In genomic region chr11:62825222-62826105, GRCm38 (mm10) we compare ENCODE assay signal across 16 mouse cellular contexts. TPM values are rescaled to one million over a fixed set of nuclear protein-coding genes. Genes with fewer than 3 reads are reported as not detected.
DNase-seq lines count a peak whose midpoint lies in the region; ATAC-seq and TF ChIP-seq lines count a peak whose summit lies in the region.
"Had no signal": no experiment of that assay in that cellular context is flagged by ENCODE, and none has a peak within 500 bp of the region (broad histone marks: within the 10 kb centered on the region; RNA-seq: fewer than 3 reads in every experiment).

No protein-coding gene starts in this region.

- TF ChIP-seq CTCF in stomach, postnatal 0 days (IDR thresholded peaks at IDR 0.05; ENCODE audit: low read depth), result no peak

- no peak overlapping the region for H3K9ac ChIP-seq in limb, embryonic 15.5 days
- H3K9ac ChIP-seq in stomach, postnatal 0 days (ENCODE audit: low read length), result no peak overlapping the region
- no peak overlapping the region for H3K9ac ChIP-seq in midbrain, embryonic 11.5 days (ENCODE audit: low read length)
- H3K9ac ChIP-seq: forebrain, postnatal 0 days; heart, embryonic 12.5 days; limb, embryonic 12.5 days; midbrain, embryonic 13.5 days had no signal

- no peaks in the 10 kb centered on the region for H3K9me3 ChIP-seq in limb, embryonic 15.5 days
- no peaks in the 10 kb centered on the region for H3K9me3 ChIP-seq in stomach, postnatal 0 days (ENCODE audit: control insufficient read depth, low read length)
- no peaks in the 10 kb centered on the region for H3K9me3 ChIP-seq in midbrain, embryonic 11.5 days (ENCODE audit: control insufficient read depth, low read length)
- no peaks in the 10 kb centered on the region for H3K9me3 ChIP-seq in hindbrain, embryonic 10.5 days
- H3K9me3 ChIP-seq: heart, embryonic 12.5 days; limb, embryonic 12.5 days; midbrain, embryonic 13.5 days had no signal

- no peak overlapping the region for H3K4me2 ChIP-seq in limb, embryonic 15.5 days
- H3K4me2 ChIP-seq in stomach, postnatal 0 days (replicated peaks; ENCODE audit: low read depth), result peak overlapping the region; percentile 27
- no peak overlapping the region for H3K4me2 ChIP-seq in midbrain, embryonic 11.5 days
- H3K4me2 ChIP-seq: heart, embryonic 12.5 days; limb, embryonic 12.5 days; midbrain, embryonic 13.5 days had no signal

- peaks cover 4% of the 10 kb centered on the region; the same call in 1 of the 2 replicates for H3K36me3 ChIP-seq in limb, embryonic 15.5 days
- 0 out of 2 replicates have a peak, but pooled peaks cover 2% of the 10 kb centered on the region for H3K36me3 ChIP-seq in stomach, postnatal 0 days (ENCODE audit: control insufficient read depth, insufficient read depth, low read length)
- no peaks in the 10 kb centered on the region for H3K36me3 ChIP-seq in midbrain, embryonic 11.5 days (ENCODE audit: control insufficient read depth, insufficient read depth, low read length)
- H3K36me3 ChIP-seq in hindbrain, embryonic 10.5 days, result no peaks in the 10 kb centered on the region
- H3K36me3 ChIP-seq: heart, embryonic 12.5 days; limb, embryonic 12.5 days; midbrain, embryonic 13.5 days had no signal

- no peak overlapping the region for H3K4me3 ChIP-seq in limb, embryonic 15.5 days
- H3K4me3 ChIP-seq in stomach, postnatal 0 days (ENCODE audit: low read depth, low read length), result no peak overlapping the region
- H3K4me3 ChIP-seq in midbrain, embryonic 11.5 days (ENCODE audit: low read depth, low read length), result no peak overlapping the region
- no peak overlapping the region for H3K4me3 ChIP-seq in hindbrain, embryonic 10.5 days
- H3K4me3 ChIP-seq: heart, embryonic 12.5 days; limb, embryonic 12.5 days; midbrain, embryonic 13.5 days had no signal

- 72% methylated on average over 9 of the region's 9 CpGs for WGBS in limb, embryonic 15.5 days
- 51% methylated on average over 9 of the region's 9 CpGs for whole genome bisulfite sequencing in stomach, postnatal 0 days
- 84% methylated on average over 9 of the region's 9 CpGs for WGBS in midbrain, embryonic 11.5 days
- WGBS in hindbrain, embryonic 10.5 days, result 83% methylated on average over 9 of the region's 9 CpGs

- H3K4me1 ChIP-seq in limb, embryonic 15.5 days, result peaks cover 40% of the 10 kb centered on the region
- peaks cover 9% of the 10 kb centered on the region for H3K4me1 ChIP-seq in stomach, postnatal 0 days (replicated peaks; ENCODE audit: control insufficient read depth, insufficient read depth)
- 0 out of 2 replicates have a peak, but pooled peaks cover 4% of the 10 kb centered on the region for H3K4me1 ChIP-seq in midbrain, embryonic 11.5 days (ENCODE audit: control insufficient read depth, insufficient read depth, low read length)
- H3K4me1 ChIP-seq in hindbrain, embryonic 10.5 days (replicated peaks), result peaks cover 12% of the 10 kb centered on the region

- DNase-seq in kidney, adult 18-20 months, result peak; percentile 17
- no peak for DNase-seq in kidney, postnatal 10 days
- DNase-seq in urinary bladder, adult 18-20 months (ENCODE audit: low spot score in 2 of 2), result peak; percentile 45 to 63
- no peak for DNase-seq in urinary bladder, adult 2 months (ENCODE audit: low spot score)
- peak; percentile 62 for DNase-seq in stomach, postnatal 0 days (ENCODE audit: low spot score)
- no peak for DNase-seq in midbrain, embryonic 11.5 days (ENCODE audit: low spot score, missing footprints)
- no peak for DNase-seq in hindbrain, embryonic 10.5 days (ENCODE audit: low spot score)
- DNase-seq: cerebellum, adult 11-12 months; forebrain, postnatal 0 days; gastrocnemius, postnatal 14 days; layer of hippocampus, postnatal 36 days had no signal

- 0 out of 2 replicates have a peak, but pooled peaks have one; percentile 17 for ATAC-seq in limb, embryonic 15.5 days (ENCODE audit: insufficient number of reproducible peaks, low FRiP score, low TSS enrichment, low read depth)
- peak; percentile 79 for ATAC-seq in stomach, postnatal 0 days (ENCODE audit: low FRiP score, low TSS enrichment)
- no peak for ATAC-seq in midbrain, embryonic 11.5 days (ENCODE audit: low FRiP score)
- ATAC-seq: forebrain, postnatal 0 days; intestine, embryonic 16.5 days; midbrain, embryonic 13.5 days had no signal

- peak overlapping the region; percentile 47 for H3K27ac ChIP-seq in limb, embryonic 15.5 days
- H3K27ac ChIP-seq in stomach, postnatal 0 days (replicated peaks), result peak overlapping the region; percentile 90
- H3K27ac ChIP-seq in midbrain, embryonic 11.5 days (ENCODE audit: low read depth, low read length), result no peak overlapping the region
- no peak overlapping the region for H3K27ac ChIP-seq in hindbrain, embryonic 10.5 days
- H3K27ac ChIP-seq: limb, embryonic 12.5 days; midbrain, embryonic 13.5 days had no signal

- TF ChIP-seq EP300 in stomach, postnatal 0 days (optimal IDR thresholded peaks at IDR 0.05), result peak; percentile 76

- H3K27me3 ChIP-seq in limb, embryonic 15.5 days, result no peaks in the 10 kb centered on the region
- no peaks in the 10 kb centered on the region for H3K27me3 ChIP-seq in stomach, postnatal 0 days (ENCODE audit: control insufficient read depth, insufficient read depth, low read length)
- H3K27me3 ChIP-seq in midbrain, embryonic 11.5 days (ENCODE audit: control insufficient read depth, insufficient read depth, low read length), result no peaks in the 10 kb centered on the region
- H3K27me3 ChIP-seq in hindbrain, embryonic 10.5 days (ENCODE audit: insufficient read depth, poor library complexity, severe bottlenecking), result 0 out of 2 replicates have a peak, but pooled peaks cover 4% of the 10 kb centered on the region
- H3K27me3 ChIP-seq: heart, embryonic 12.5 days; midbrain, embryonic 13.5 days had no signal

RNA-seq across cellular contexts. Expression of gene Trim16, which starts 5.4 kb away (rescaled TPM):
- polyA plus RNA-seq in urinary bladder, adult 2 months (2012; rRNA removed), result 23.3 and 33.0 TPM in 2 replicates
- polyA plus RNA-seq in limb, embryonic 15.5 days (2015; fragmentation: Nextera tagmentation; extraction: Ambion mirVana), result 24.6 and 26.1 TPM in 2 replicates
- polyA plus RNA-seq in stomach, postnatal 0 days (2015; fragmentation: Nextera tagmentation; extraction: Ambion mirVana), result 23.4 and 25.0 TPM in 2 replicates
- 3.9 and 4.4 TPM in 2 replicates for polyA plus RNA-seq in midbrain, embryonic 11.5 days (2014; fragmentation: Nextera tagmentation; extraction: Ambion mirVana)
- 4.4 and 6.1 TPM in 2 replicates for polyA plus RNA-seq in hindbrain, embryonic 10.5 days (2016; fragmentation: Nextera tagmentation; extraction: Ambion mirVana)

RNA-seq across cellular contexts. Expression of gene Fbxw10, which starts 21.4 kb away (rescaled TPM):
- 0.77 and 1.6 TPM in 2 replicates for polyA plus RNA-seq in urinary bladder, adult 2 months (2012; rRNA removed)
- 0.20 and 0.65 TPM in 2 replicates for polyA plus RNA-seq in limb, embryonic 15.5 days (2015; fragmentation: Nextera tagmentation; extraction: Ambion mirVana)
- polyA plus RNA-seq in stomach, postnatal 0 days (2015; fragmentation: Nextera tagmentation; extraction: Ambion mirVana), result 0.47 TPM in 2 replicates
- polyA plus RNA-seq in midbrain, embryonic 11.5 days (2014; fragmentation: Nextera tagmentation; extraction: Ambion mirVana), result 0.45 and 0.63 TPM in 2 replicates
- polyA plus RNA-seq in hindbrain, embryonic 10.5 days (2016; fragmentation: Nextera tagmentation; extraction: Ambion mirVana), result 0.36 and 0.41 TPM in 2 replicates

RNA-seq across cellular contexts. Expression of gene Zfp286, which starts 36.2 kb away (rescaled TPM):
- polyA plus RNA-seq in urinary bladder, adult 2 months (2012; rRNA removed), result 5.4 and 5.5 TPM in 2 replicates
- polyA plus RNA-seq in limb, embryonic 15.5 days (2015; fragmentation: Nextera tagmentation; extraction: Ambion mirVana), result 21.8 and 22.3 TPM in 2 replicates
- polyA plus RNA-seq in stomach, postnatal 0 days (2015; fragmentation: Nextera tagmentation; extraction: Ambion mirVana), result 4.6 and 5.5 TPM in 2 replicates
- polyA plus RNA-seq in midbrain, embryonic 11.5 days (2014; fragmentation: Nextera tagmentation; extraction: Ambion mirVana), result 28.4 and 32.0 TPM in 2 replicates
- polyA plus RNA-seq in hindbrain, embryonic 10.5 days (2016; fragmentation: Nextera tagmentation; extraction: Ambion mirVana), result 23.6 and 23.7 TPM in 2 replicates

RNA-seq across cellular contexts. Expression of gene Tvp23b, which starts 53.8 kb away (rescaled TPM):
- 44.5 and 51.3 TPM in 2 replicates for polyA plus RNA-seq in urinary bladder, adult 2 months (2012; rRNA removed)
- 82.1 and 85.3 TPM in 2 replicates for polyA plus RNA-seq in limb, embryonic 15.5 days (2015; fragmentation: Nextera tagmentation; extraction: Ambion mirVana)
- polyA plus RNA-seq in stomach, postnatal 0 days (2015; fragmentation: Nextera tagmentation; extraction: Ambion mirVana), result 67.2 and 71.1 TPM in 2 replicates
- polyA plus RNA-seq in midbrain, embryonic 11.5 days (2014; fragmentation: Nextera tagmentation; extraction: Ambion mirVana), result 44.4 and 48.7 TPM in 2 replicates
- polyA plus RNA-seq in hindbrain, embryonic 10.5 days (2016; fragmentation: Nextera tagmentation; extraction: Ambion mirVana), result 44.0 and 44.4 TPM in 2 replicates

Comparison
In these comparisons a context has a peak if more than half of its experiments do, and no peak if none do; other contexts are left out.
1. DNase-seq: peak in kidney, adult 18-20 months (single experiment), urinary bladder, adult 18-20 months (2 of 2) and stomach, postnatal 0 days (single experiment); none in kidney, postnatal 10 days (single experiment), urinary bladder, adult 2 months (single experiment), midbrain, embryonic 11.5 days (single experiment) and hindbrain, embryonic 10.5 days (single experiment).
2. H3K27ac ChIP-seq: peak in limb, embryonic 15.5 days (single experiment) and stomach, postnatal 0 days (single experiment); none in midbrain, embryonic 11.5 days (single experiment) and hindbrain, embryonic 10.5 days (single experiment).